Mouse (Mus musculus) embryonic facial prominence, embryonic 13.5 days (tissue): ENCODE data around the gene Utp14a. TPM values are rescaled to one million over a fixed set of nuclear protein-coding genes. Genes with fewer than 3 reads are reported as not detected.

Experiments
- ATAC-seq: fragments of 200-750 bp; cut with Nextera tagmentation; 2 replicates; pipeline ENCODE4 v1.8.0; 2017; ENCODE audit warnings: low read depth; ENCODE audit not compliant: insufficient number of reproducible peaks, insufficient read depth, low FRiP score, low TSS enrichment
- H3K27ac ChIP-seq: fragments of 300-500 bp; sonication (generic); 2 replicates; pipeline ENCODE4 v1.5.1; 2015; ENCODE audit warnings: moderate library complexity, mild to moderate bottlenecking, inconsistent platforms
- H3K27me3 ChIP-seq: fragments of 300-500 bp; sonication (generic); 2 replicates; pipeline ENCODE4 v1.6.1; 2015; ENCODE audit warnings: mild to moderate bottlenecking, inconsistent platforms
- H3K36me3 ChIP-seq: fragments of 300-500 bp; sonication (generic); 2 replicates; pipeline ENCODE4 v1.6.1; 2015; ENCODE audit warnings: mild to moderate bottlenecking, inconsistent platforms
- H3K4me1 ChIP-seq: fragments of 300-500 bp; sonication (generic); 2 replicates; pipeline ENCODE4 v1.6.1; 2015; ENCODE audit warnings: inconsistent platforms
- H3K4me2 ChIP-seq: fragments of 300-500 bp; sonication (generic); 2 replicates; pipeline ENCODE4 v1.6.1; 2015; ENCODE audit warnings: moderate library complexity, mild to moderate bottlenecking, inconsistent platforms
- H3K4me3 ChIP-seq: fragments of 300-500 bp; sonication (generic); 2 replicates; pipeline ENCODE4 v1.5.1; 2015; ENCODE audit warnings: mild to moderate bottlenecking, inconsistent platforms
- H3K9ac ChIP-seq: fragments of 300-500 bp; sonication (generic); 2 replicates; pipeline ENCODE4 v1.6.1; 2015; ENCODE audit warnings: mild to moderate bottlenecking, inconsistent platforms
- H3K9me3 ChIP-seq: fragments of 300-500 bp; sonication (generic); 2 replicates; pipeline ENCODE4 v1.6.1; 2016; ENCODE audit warnings: inconsistent platforms
- WGBS: fragments of 180-500 bp; shearing (Covaris S2); methylation state at CpG from one replicate; pipeline ENCODE4 v1.1.7; 2015; ENCODE audit warnings: mixed read lengths; 5-methylcytosine and 5-hydroxymethylcytosine counted together
- polyA plus RNA-seq: library from polyadenylated mRNA; unstranded; fragments of >200 nt; fragmentation: Nextera tagmentation; extraction: Ambion mirVana; gene quantifications from 2 replicates; pipeline ENCODE4 v1.2.1, GENCODE M21; 2015

Gene Utp14a
- polyA plus RNA-seq, 1 experiment from 2014 or later, result 21.8 TPM

GRCm38 (mm10) chrX:48314530-48315079 lies 57.9 kb downstream of the Utp14a start:
- no peaks in the 10 kb centered on the region for H3K9me3 ChIP-seq
- H3K27ac ChIP-seq, result no peak overlapping the region
- H3K36me3 ChIP-seq, result no peaks in the 10 kb centered on the region
- H3K4me3 ChIP-seq, result peak overlapping the region; percentile 46
- WGBS, result 17% methylated on average over 33 of the region's 33 CpGs
- H3K4me2 ChIP-seq, result peak overlapping the region; percentile 63
- H3K9ac ChIP-seq, result peak overlapping the region; percentile 52
- ATAC-seq, result peak; percentile 63
- peaks cover 3% of the 10 kb centered on the region; the same call in 1 of the 2 replicates for H3K4me1 ChIP-seq
- peaks cover 34% of the 10 kb centered on the region for H3K27me3 ChIP-seq

GRCm38 (mm10) chrX:48317444-48317843 lies 60.8 kb downstream of the Utp14a start:
- peaks cover 34% of the 10 kb centered on the region for H3K27me3 ChIP-seq
- ATAC-seq, result no peak
- 66% methylated on average over 3 of the region's 3 CpGs for WGBS

GRCm38 (mm10) chrX:48318194-48318593 lies 61.5 kb downstream of the Utp14a start:
- H3K4me1 ChIP-seq, result peaks cover 3% of the 10 kb centered on the region; the same call in 1 of the 2 replicates
- no peak overlapping the region for H3K4me3 ChIP-seq
- no peak overlapping the region for H3K27ac ChIP-seq
- no peak for ATAC-seq
- H3K4me2 ChIP-seq, result no peak overlapping the region
- WGBS, result 24% methylated on average over 9 of the region's 9 CpGs
- H3K36me3 ChIP-seq, result no peaks in the 10 kb centered on the region
- no peaks in the 10 kb centered on the region for H3K9me3 ChIP-seq
- peaks cover 34% of the 10 kb centered on the region for H3K27me3 ChIP-seq
- H3K9ac ChIP-seq, result no peak overlapping the region

More at GRCm38 (mm10) chrX:48317444-48317843, 60.8 kb downstream of the Utp14a start:
- Histone ChIP-seq H3K9ac (no peak overlapping the region), H3K9me3 (no peaks in the 10 kb centered on the region), H3K4me1 (peaks cover 3% of the 10 kb centered on the region; the same call in 1 of the 2 replicates), H3K36me3 (no peaks in the 10 kb centered on the region), H3K27ac (no peak overlapping the region), H3K4me3 (no peak overlapping the region), H3K4me2 (no peak overlapping the region)

Other genes with a start within 250 kb of the Utp14a start
- gene Apln, start 222.0 kb upstream of the Utp14a start, polyA plus RNA-seq, result 8.8 and 9.7 TPM in 2 replicates
- 4.4 and 4.6 TPM in 2 replicates for gene Xpnpep2, start 148.1 kb upstream of the Utp14a start, polyA plus RNA-seq
- gene Sash3, start 110.4 kb upstream of the Utp14a start, polyA plus RNA-seq, result 1.6 and 1.8 TPM in 2 replicates
- 5.9 and 6.6 TPM in 2 replicates for gene Zdhhc9, start 48.0 kb upstream of the Utp14a start, polyA plus RNA-seq
- 6.2 and 6.8 TPM in 2 replicates for gene Bcorl1, start 84.5 kb downstream of the Utp14a start, polyA plus RNA-seq
- 4.5 and 5.2 TPM in 2 replicates for gene Elf4, start 206.3 kb downstream of the Utp14a start, polyA plus RNA-seq